Mouse (Mus musculus) heart, postnatal 0 days (tissue): Measurements from ENCODE around the gene Lsm11. TPM values are rescaled to one million over a fixed set of nuclear protein-coding genes. Genes with fewer than 3 reads are reported as not detected.

Source experiments
- ATAC-seq: fragments of 200-750 bp; cut with Nextera tagmentation; 2 replicates; pipeline ENCODE4 v1.8.0; 2017; ENCODE audit warnings: low read depth, moderate number of reproducible peaks, moderate library complexity; ENCODE audit not compliant: insufficient read depth
- DNase-seq: peaks from one replicate; pipeline ENCODE4 v3.0.0-alpha.2; 2016; ENCODE audit warnings: low spot score
- H3K27ac ChIP-seq: fragments of 300-500 bp; sonication (generic); 2 replicates; pipeline ENCODE4 v1.5.1; 2014; ENCODE audit warnings: low read depth, mild to moderate bottlenecking
- H3K27me3 ChIP-seq: fragments of 300-500 bp; sonication (generic); 2 replicates; pipeline ENCODE4 v1.6.1; 2014; ENCODE audit warnings: low read length, mixed read lengths; ENCODE audit not compliant: control insufficient read depth, insufficient read depth
- H3K36me3 ChIP-seq: fragments of 300-500 bp; sonication (generic); replicated peaks from 2 replicates; pipeline ENCODE4 v1.6.1; 2014; ENCODE audit warnings: low read length, mixed read lengths; ENCODE audit not compliant: control insufficient read depth, insufficient read depth
- H3K4me1 ChIP-seq: fragments of 300-500 bp; sonication (generic); 2 replicates; pipeline ENCODE4 v1.6.1; 2014; ENCODE audit warnings: antibody characterized with exemption; ENCODE audit not compliant: control insufficient read depth, insufficient read depth
- H3K4me2 ChIP-seq: fragments of 300-500 bp; sonication (generic); 2 replicates; pipeline ENCODE4 v1.6.1; 2014; ENCODE audit warnings: low read depth, mild to moderate bottlenecking, low read length, moderate library complexity
- H3K4me3 ChIP-seq: fragments of 300-500 bp; sonication (generic); 2 replicates; pipeline ENCODE4 v1.5.1; 2014; ENCODE audit warnings: low read depth, low read length
- H3K9ac ChIP-seq: fragments of 300-500 bp; sonication (generic); replicated peaks from 2 replicates; pipeline ENCODE4 v1.6.1; 2014; ENCODE audit warnings: low read depth, low read length, mixed read lengths
- H3K9me3 ChIP-seq: fragments of 300-500 bp; sonication (generic); replicated peaks from 2 replicates; pipeline ENCODE4 v1.6.1; 2016; ENCODE audit warnings: low read length; ENCODE audit not compliant: control insufficient read depth
- CTCF ChIP-seq: IDR thresholded peaks from 2 replicates; pipeline ENCODE4 v1.5.1; 2016; ENCODE audit warnings: antibody characterized with exemption, control low read depth, low read depth
- EP300 ChIP-seq: IDR thresholded peaks from 2 replicates; pipeline ENCODE4 v1.6.1; 2016; ENCODE audit warnings: antibody characterized with exemption, low read depth
- WGBS: fragments of 180-500 bp; shearing (Covaris S2); extraction: QIAGEN DNeasy Blood & Tissue Kit; methylation state at CpG from one replicate; pipeline ENCODE4 v1.1.7; 2014; 5-methylcytosine and 5-hydroxymethylcytosine counted together
- polyA plus RNA-seq: library from polyadenylated mRNA; unstranded; fragments of >200 nt; fragmentation: Nextera tagmentation; extraction: Ambion mirVana; gene quantifications from 2 replicates; pipeline ENCODE4 v1.2.1, GENCODE M21; 2015
- total RNA-seq: library from RNA; depleted of rRNA; stranded (reverse); fragments of >200 nt; gene quantifications from 2 replicates; pipeline ENCODE4 v1.2.3, GENCODE M21; 2014; ENCODE audit warnings: low replicate concordance

The Lsm11 gene
- total and polyA plus RNA-seq, 2 experiments from 2014 or later = 3.4 to 13.5 TPM

DNA sequence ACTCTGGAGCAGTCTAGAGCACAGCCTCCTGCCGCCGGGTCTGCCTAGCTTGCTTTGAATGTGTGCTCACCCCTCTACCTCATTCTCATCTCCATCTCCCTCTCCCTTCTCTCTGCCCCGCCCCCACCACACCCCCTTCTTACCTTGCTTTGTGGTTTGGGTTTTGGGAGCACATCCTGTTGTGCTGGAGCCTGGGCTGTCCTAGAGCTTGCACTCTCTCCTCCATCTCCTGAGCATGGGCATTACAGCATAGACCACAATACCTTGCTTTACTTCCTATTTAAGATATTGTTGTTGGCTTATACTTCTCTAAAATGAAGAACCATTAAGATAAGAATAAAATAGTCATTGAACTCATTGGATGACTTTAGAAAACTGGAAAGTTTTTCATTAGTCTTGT lies 54.8 kb downstream of the Lsm11 start:
- Histone ChIP-seq H3K4me2 (no peak overlapping the region), H3K36me3 (peaks cover 88% of the 10 kb centered on the region), H3K27me3 (no peaks in the 10 kb centered on the region), H3K27ac (no peak overlapping the region), H3K9ac (no peak overlapping the region), H3K4me1 (no peaks in the 10 kb centered on the region), H3K9me3 (no peaks in the 10 kb centered on the region), H3K4me3 (no peak overlapping the region)
- no peak for DNase-seq
- TF ChIP-seq EP300 (no peak), CTCF (no peak)
- ATAC-seq = no peak
- WGBS = 81% methylated on average over 3 of the region's 3 CpGs

DNA sequence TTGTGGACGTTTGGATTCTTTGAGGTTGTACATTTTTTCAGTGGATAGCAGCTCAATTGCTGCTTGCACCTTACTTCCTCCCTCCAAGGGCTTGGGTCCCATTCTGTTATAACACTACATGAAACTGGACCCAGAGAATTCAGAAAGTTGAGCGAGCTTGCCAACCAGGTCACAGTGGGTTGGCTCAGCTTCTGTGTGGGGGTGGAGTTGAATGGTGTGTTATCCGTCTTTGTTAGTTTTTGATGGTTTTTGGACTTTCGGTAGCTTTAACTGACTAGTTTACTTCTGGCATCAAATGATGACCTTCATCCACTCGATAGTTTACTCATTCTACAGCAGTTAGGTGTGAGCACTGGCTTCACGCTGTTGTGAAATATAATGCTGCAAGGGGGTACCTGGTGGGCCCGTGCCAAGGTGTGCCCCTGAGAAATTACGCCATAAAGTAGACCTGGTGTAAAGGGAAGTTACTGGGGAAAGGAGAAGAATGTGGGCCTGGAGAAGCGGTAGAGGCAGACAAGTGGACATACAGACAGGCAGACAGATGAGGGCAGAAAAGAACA lies 56.2 kb downstream of the Lsm11 start:
- Histone ChIP-seq H3K4me3 (no peak overlapping the region), H3K4me2 (no peak overlapping the region), H3K27me3 (no peaks in the 10 kb centered on the region), H3K4me1 (peaks cover 4% of the 10 kb centered on the region), H3K36me3 (peaks cover 79% of the 10 kb centered on the region), H3K9ac (no peak overlapping the region), H3K27ac (no peak overlapping the region), H3K9me3 (no peaks in the 10 kb centered on the region)
- ATAC-seq (no peak), DNase-seq (no peak)
- WGBS = 89% methylated on average over 9 of the region's 9 CpGs
- TF ChIP-seq CTCF = no peak
- TF ChIP-seq EP300 = no peak

DNA sequence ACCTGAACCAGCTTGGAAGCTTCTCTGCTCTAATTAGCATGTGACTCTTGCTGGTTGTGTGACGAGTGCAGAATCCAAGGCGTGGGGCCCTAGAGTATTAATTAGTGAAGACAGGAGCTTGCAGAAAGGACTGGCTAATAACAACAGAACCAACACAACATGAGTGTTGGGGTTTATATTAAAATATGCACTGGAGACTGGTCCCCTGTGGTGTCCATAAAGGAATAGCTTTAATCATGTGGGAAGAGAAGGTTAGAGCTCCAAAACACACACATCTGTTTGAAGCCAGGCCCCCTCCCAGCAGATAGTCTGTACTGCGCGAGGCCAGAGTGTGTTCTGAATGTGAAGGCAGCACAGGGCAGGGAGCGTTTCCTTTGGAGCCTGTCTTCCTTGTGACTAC lies 58.1 kb downstream of the Lsm11 start:
- Histone ChIP-seq H3K4me1 (peaks cover 12% of the 10 kb centered on the region), H3K9ac (no peak overlapping the region), H3K9me3 (no peaks in the 10 kb centered on the region), H3K4me3 (no peak overlapping the region), H3K4me2 (no peak overlapping the region), H3K27ac (no peak overlapping the region), H3K36me3 (peaks cover 65% of the 10 kb centered on the region), H3K27me3 (no peaks in the 10 kb centered on the region)
- DNase-seq (no peak), ATAC-seq (no peak)
- 89% methylated on average over 5 of the region's 5 CpGs for WGBS
- TF ChIP-seq EP300 (no peak), CTCF (no peak)

GRCm38 (mm10) chr11:45885606-45886230 lies 59.0 kb downstream of the Lsm11 start:
- ATAC-seq = no peak
- Histone ChIP-seq H3K4me3 (no peak overlapping the region), H3K36me3 (peaks cover 56% of the 10 kb centered on the region), H3K27me3 (no peaks in the 10 kb centered on the region), H3K4me2 (no peak overlapping the region), H3K9me3 (no peaks in the 10 kb centered on the region), H3K27ac (no peak overlapping the region), H3K4me1 (peaks cover 17% of the 10 kb centered on the region), H3K9ac (no peak overlapping the region)
- 88% methylated on average over 5 of the region's 5 CpGs for WGBS
- no peak for DNase-seq
- TF ChIP-seq EP300 = no peak
- TF ChIP-seq CTCF = no peak

- peak; percentile 66 for TF ChIP-seq CTCF
- TF ChIP-seq EP300 = no peak
- H3K9ac ChIP-seq = no peak overlapping the region
- peaks cover 19% of the 10 kb centered on the region for H3K4me1 ChIP-seq
- peak overlapping the region; percentile 38 for H3K4me2 ChIP-seq
- no peak overlapping the region for H3K27ac ChIP-seq
- H3K27me3 ChIP-seq = no peaks in the 10 kb centered on the region
- H3K4me3 ChIP-seq = no peak overlapping the region
- DNase-seq (peak; percentile 62), ATAC-seq (no peak)
- no peaks in the 10 kb centered on the region for H3K9me3 ChIP-seq
- WGBS = 35% methylated on average over 4 of the region's 4 CpGs
- H3K36me3 ChIP-seq = peaks cover 39% of the 10 kb centered on the region
These were observed 60.7 kb downstream of the Lsm11 start for GRCm38 (mm10) chr11:45884029-45884428.
